Mouse (Mus musculus) CD4-positive, CD25-positive, alpha-beta regulatory T cell, adult 2 months (primary cell): ENCODE measurements around the gene Pdzd2.

Source experiments
- DNase-seq: peaks from one replicate; pipeline ENCODE4 v3.0.0-alpha.2; 2012; ENCODE audit warnings: low read depth, low spot score

Gene Pdzd2

DNA sequence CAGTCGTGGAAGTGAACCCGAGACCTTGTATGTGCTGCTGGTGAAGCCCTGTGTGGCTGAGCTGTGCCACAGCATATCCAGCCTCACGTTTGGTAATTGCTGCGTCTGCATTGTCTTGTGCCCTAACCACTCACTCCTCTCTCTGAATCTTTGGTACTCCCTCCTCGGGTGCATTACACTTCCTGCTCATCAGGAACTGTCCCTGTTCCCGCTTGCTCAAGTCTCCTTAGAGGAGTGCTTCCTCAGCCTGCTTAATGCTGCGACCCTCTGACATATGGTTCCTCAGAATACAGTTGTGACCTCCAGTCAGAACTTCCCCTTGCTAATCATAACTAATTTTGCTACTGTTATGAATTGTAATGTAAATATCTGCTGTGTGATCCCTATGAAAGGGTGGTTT, 383.8 kb downstream of the Pdzd2 start:
- no peak for DNase-seq

DNA sequence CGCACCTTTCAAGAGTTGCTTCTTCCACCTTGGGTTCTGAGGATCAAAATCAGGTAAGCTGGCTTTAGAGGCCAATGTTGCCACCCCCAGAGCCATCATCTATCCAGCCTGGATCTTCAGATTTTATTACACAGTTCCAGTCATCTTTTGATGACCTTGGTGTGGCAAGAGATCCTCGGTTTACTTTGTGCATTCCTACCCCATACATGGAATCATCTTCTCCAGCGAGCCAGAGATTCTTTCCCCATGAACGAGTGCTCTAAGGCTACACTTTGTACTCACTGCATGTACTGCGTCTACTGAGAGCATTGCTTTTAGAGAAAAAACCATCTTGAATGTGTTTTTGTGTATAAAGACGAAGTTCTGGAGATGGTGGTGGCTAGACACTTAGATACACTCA, 384.5 kb downstream of the Pdzd2 start:
- no peak for DNase-seq

DNA sequence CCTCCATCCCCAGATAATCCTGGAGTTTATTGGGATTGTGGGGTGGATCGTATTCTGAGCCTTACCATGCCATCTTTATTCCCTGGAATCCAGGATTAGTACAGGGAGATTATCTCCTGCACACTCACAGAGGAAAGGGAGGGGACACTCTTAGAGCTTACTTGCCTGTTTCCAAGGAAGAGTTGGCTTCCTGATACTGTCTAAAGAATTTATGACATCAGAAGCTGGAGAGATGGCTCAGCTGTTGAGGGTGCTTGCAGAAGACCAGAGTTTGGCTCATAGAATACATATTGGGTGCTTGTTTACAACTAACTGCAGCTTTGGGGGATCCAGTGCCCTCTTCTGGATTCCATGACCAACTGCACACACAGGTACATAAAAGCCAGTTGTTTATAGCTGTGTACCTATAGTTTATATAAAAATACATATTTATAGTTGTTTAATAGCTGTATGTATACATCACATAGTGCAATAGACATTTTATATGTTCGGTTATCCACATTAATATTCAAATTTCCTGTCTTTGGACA, 385.4 kb downstream of the Pdzd2 start:
- DNase-seq, result no peak

DNA sequence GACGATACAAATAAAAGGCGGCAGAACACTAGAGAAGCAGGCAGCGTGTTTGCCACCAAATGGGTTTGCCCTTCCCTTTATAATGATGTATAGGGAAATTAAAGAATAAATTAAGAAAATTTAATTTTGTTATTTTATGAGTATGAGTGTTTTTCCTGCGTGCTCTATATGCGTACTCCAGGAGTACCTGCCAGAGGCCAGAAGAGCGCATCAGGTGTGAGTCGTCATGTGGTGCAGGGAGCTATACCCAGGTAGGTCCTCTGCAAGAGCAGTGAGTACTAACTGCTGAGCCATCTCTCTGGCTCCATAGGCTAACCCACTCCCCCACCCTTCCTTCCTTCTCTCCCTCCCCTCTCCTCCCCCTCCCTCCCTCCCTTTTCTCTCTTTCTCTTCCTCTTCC, 388.3 kb downstream of the Pdzd2 start:
- DNase-seq, result no peak

DNA sequence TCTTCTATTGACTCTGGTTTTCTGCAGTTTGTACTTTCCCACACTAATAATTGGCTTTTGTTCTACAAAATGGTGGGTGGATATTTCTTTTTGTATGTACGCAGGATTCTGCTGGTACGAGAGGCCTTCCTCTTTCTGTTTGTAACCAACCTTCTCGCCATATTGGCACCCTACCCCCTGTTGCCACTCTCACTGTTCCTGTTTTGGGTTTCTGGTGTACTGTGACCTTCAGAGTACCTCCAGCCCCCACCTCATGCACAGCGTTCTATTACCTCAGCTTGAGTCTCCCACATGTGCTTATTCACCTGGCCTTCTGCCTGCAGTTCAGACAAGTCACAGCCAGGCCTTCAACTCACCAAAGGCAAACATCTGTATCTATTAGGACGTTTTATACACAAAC, 389.9 kb downstream of the Pdzd2 start:
- no peak for DNase-seq

DNA sequence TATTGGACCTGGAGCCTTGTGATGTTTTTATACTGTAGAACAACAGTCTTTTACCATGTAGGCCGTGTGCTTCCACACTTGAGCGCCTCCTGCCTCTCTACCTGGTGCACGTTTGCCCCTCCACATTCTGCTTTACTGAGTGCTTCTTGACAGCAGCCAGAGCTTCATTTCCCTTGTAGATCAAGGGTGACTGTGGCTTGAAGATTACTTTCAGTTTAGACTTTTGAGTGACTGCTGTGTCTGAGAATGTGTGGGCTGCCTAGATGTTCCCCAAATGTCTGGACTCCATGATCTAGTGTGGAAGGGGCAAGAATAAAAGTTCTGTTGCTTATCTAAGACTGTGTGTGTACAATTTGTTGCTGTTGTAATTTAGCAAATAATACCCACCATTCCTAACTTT, 390.8 kb downstream of the Pdzd2 start:
- peak; percentile 31 for DNase-seq

GRCm38 (mm10) chr15:12346916-12347315, 392.8 kb downstream of the Pdzd2 start:
- DNase-seq, result no peak

GRCm38 (mm10) chr15:12341401-12341758, 398.3 kb downstream of the Pdzd2 start:
- DNase-seq, result no peak

GRCm38 (mm10) chr15:12340536-12341400, 399.0 kb downstream of the Pdzd2 start:
- DNase-seq, result no peak

- DNase-seq, result no peak
Observed at GRCm38 (mm10) chr15:12337779-12338137, 402.0 kb downstream of the Pdzd2 start.

DNA sequence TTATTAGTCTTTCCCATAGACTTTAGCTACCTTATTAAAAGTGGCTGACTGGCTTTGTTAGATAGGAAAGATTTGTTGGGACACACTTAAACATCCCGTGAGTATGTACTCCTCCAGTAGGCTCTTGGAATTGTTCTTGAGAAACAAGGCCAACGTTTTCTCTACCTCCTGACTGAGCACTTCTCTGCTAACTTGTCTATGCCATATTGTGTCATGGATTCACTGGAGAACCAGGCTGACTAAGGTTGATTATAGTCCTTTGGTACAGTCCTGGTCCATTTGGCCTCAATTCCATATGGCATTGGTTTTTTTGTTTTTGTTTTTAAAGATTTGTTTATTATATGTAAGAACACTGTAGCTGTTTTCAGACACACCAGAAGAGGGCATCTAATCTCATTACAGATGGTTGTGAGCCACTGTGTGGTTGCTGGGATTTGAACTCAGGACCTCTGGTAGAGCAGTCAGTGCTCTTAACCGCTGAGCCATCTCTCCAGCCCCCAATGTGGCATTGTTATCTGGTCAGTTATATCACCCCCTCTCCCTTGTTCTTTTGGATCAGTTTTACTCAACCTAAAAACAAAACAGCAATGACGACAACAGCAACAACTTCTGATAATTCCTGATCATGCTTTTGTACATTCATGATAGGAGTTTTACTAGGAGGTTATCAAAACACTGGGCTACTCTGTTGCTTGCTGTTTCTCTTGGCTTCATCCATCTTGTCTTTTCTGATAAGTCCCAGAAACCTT, 402.5 kb downstream of the Pdzd2 start:
- no peak for DNase-seq

GRCm38 (mm10) chr15:12334381-12334780, 405.3 kb downstream of the Pdzd2 start:
- no peak for DNase-seq

GRCm38 (mm10) chr15:12331300-12331699, 408.4 kb downstream of the Pdzd2 start:
- DNase-seq, result no peak

DNA sequence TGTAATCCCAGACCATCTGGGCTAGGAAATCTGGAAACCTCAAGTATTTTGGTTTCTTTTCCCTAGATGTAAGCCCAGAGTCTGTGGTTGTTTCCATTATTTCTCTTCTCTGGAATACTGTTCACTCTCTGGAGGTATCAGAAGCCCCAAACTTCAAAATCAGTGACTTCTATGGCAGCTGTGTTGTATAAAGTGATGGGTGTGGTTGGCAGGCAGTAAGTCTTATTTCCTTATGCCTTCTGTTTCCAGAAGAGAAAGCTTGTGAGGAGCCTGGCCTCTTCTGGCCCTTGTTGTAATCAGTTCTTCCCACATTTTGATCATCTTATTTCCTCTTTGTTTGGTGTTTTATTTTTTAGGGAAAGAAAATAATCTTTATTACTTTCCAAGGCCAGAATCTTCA, 408.8 kb downstream of the Pdzd2 start:
- no peak for DNase-seq

- DNase-seq, result no peak
Observed at GRCm38 (mm10) chr15:12330389-12330788, 409.3 kb downstream of the Pdzd2 start.

GRCm38 (mm10) chr15:12324326-12324725, 415.4 kb downstream of the Pdzd2 start:
- DNase-seq, result no peak

- peak; percentile 61 for DNase-seq
Observed at GRCm38 (mm10) chr15:12322676-12323402, 416.9 kb downstream of the Pdzd2 start.

- DNase-seq, result peak; percentile 69
Observed at GRCm38 (mm10) chr15:12321788-12322621, 417.7 kb downstream of the Pdzd2 start, which contains the start of gene 1810049J17Rik. 1810049J17Rik (minus strand) TSS chr15:12321899.

DNA sequence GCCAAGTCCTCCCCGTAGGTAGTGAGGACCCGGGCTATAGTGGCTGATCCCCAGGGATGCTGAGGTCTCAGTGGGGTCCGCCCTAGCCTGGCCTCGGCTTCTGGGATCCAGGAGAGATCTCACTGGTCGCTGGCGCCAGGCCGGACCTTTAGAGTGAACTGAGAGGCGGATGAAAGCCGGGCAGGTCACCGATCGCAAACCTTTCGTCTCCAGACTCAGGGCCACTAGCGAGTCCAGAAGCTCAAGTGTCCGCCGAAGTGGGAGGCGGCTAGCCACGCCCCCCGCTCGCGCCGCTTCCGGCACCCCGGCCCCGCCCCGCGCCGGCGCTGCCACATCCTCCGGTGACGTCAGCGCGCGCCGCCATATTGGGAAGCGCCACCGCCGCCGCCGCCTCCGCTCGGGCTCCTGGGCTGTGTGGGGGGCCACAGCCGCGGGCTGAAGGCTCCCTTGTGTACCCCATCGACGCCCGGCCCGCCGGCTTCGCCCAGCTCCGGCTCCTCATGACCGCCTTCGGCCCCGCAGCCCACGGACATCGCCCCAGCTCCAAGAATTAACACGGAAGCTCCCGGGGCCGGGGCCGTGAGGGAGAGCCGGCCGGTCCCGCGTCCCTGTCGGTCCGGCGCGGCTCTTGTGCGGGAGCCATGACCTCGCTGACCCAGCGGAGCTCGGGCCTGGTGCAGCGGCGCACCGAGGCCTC, 418.5 kb downstream of the Pdzd2 start, which contains the start of gene Golph3:
Gene Golph3, plus strand, starts transcription at position 360 of the 697 bp plus-strand sequence.
- peak; percentile 96 for DNase-seq

GRCm38 (mm10) chr15:12320441-12321090, 419.2 kb downstream of the Pdzd2 start:
- DNase-seq, result no peak
